Mouse (Mus musculus): ENCODE measurements around the gene Ccn6. TPM values are rescaled to one million over a fixed set of nuclear protein-coding genes. Genes with fewer than 3 reads are reported as not detected.
"Not testable (repeated sequence)": the region's sequence is repeated elsewhere in the genome, so short reads cannot be mapped to it uniquely, and the experiment has no call there.

Gene Ccn6
- total RNA-seq (2021), result not detected
- long read RNA-seq, experiment 1, result 0 reads
- long read RNA-seq, experiment 2, result 0 reads

- DNase-seq, result no peak
These were observed at the start of gene Ccn6 for GRCm38 (mm10) chr10:39163694-39164093. Gene Ccn6, minus strand, starts transcription at chr10:39163794.

DNA sequence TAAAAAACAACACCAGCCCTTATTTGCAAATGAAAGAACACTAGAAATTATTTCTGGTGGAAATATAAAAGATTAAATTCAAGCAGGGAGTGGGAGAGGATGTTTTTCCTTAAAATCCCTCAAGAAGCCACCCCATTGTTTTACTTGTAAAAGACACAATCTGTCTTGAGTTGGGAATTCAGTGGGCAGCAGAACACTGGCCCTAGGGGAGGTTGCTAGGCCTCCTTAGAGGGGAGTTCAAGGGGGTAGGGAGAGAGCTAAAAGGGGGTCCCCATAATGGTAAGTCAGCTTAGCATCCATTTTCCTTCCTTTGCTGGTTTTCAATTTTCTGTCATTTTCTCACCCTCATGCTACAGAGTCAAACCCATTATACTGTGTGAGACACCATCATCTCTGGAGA lies 46.4 kb upstream of the Ccn6 start:
- no peak for DNase-seq

- peak; percentile 50 for DNase-seq
These were observed 45.8 kb upstream of the Ccn6 start for GRCm38 (mm10) chr10:39209161-39210025.

- no peak for DNase-seq
These were observed 45.1 kb upstream of the Ccn6 start for GRCm38 (mm10) chr10:39208712-39209111.

DNA sequence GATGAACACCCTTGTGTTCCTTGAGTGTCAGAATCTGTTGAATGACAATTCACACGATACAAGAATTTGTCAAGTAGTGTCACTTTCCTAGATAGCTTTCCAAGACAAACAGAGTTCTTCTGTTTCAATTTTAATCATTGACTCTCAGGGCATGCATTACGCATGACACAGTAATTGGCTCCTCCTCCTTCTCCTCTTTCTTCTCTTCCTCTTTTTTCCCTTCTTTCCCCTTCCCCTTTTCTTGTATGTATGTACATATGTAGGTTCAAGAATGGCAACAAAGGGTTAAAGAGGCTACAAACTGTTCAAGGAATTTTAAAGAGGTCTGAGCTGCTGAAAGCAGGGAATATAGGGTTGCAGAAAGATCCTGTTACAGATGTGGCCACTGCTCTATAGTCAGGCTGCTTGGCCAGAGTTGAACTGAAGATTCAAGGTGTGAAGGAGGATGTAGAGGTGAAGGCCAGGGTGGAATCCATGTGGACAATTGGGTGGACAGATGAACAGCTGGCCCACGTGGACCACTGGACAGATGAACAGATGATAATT lies 43.8 kb upstream of the Ccn6 start:
- DNase-seq, result no peak

DNA sequence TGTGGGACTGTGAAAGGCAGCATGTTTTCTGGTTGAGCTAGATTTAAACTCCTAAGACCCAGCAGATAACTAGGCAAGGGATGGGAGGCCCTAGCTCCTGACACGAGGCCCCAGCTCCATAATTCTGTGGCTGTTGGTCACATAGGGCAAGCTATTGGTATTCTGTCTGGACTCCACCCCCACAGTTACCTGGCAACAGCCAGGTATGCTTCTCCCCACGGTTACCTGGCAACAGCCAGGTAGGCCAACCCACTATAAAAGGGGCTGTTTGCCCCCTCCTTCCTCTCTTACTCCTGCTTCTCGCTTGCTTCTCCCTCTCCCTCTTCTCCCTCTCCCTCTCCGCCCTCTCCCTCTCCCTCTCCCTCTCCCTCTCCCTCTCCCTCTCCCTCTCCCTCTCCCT lies 38.9 kb upstream of the Ccn6 start:
- no peak for DNase-seq

DNA sequence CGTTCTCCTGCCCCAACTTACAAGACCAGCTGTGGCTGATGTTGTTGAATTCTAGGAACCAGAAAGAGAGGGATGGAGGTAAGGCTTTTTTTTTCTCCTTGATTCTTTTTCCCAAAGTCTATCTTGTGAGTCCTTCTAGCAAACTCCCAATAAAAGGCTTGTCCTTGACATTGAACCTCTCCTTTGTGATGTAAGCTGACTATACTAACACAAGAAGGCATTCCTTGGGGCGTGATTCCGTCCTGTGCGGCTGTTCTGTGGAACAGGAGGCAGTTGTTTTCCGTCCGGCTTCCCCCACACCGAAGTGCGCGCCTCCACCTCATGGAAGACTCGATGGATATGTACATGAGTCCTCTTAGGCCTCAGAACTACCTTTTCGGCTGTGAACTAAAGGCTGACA lies 34.6 kb upstream of the Ccn6 start:
- DNase-seq, result not testable (repeated sequence)

DNA sequence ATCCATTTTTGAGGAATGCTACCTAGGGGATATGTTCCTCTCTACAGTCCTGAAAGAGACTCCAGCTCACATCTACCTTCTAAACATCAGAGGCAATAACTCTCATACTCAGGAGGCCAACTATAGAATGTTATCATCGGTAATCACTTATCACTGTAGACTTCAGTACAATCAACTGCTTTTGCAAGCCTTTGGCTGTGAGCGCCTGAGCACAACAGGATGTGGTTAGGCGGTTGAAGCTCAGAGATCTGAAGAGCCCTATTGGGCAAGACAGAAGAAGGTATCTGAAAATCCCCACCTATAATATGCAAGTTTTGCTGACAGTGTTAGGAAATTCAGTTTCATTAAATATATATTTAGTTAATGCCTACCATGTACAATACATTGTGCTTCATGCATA lies 29.1 kb upstream of the Ccn6 start:
- no peak for DNase-seq

DNA sequence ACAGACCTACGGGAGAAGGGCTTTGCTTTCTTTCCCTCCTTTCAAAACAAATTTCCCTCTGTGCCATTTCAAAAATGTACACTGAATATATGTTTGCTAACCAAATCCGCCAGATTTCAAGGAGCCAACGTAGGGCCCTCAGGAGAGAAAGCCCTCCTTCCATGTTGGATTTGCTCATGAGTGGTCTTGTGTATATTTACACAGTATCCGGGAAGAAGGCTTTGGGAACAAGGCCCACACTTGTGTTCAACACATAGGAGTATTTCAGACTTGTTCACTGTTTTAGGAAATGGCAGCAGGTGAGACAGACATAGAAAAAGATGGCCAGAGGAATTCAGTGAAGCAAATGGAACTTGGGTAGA lies 21.9 kb upstream of the Ccn6 start:
- no peak for DNase-seq

DNA sequence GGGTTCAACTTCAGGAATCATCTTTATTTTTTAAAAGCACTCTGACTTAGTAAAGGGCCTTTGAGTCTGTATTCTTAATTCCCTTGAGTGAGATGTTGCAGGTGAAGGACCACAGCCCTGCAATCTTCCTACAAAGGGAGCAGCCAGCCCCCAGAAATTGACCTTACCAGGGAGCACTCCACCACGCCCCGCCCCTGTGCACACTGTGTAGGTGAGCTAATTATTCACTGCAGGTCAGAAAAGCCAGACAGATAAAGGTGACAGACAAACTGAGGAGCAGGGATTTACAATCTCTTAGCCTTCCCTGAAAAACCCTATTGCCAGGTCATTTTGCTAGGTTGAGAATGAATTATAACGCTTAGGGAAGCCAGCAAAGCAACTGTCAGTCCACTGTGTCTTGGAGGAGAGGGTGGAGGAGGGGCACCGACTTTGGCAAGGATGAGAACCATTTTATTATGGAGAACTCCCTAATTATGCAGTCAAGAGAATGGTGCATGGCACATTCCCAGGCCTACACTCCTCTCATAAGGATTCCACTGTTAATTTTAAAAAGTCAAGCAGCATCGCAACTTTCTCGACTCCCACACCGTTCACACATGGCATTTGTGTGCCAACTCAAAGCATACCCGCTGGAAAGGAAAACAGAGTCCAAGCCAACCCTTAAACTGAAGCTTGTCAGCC lies 21.4 kb upstream of the Ccn6 start:
- no peak for DNase-seq

GRCm38 (mm10) chr10:39176981-39177380 lies 13.4 kb upstream of the Ccn6 start:
- DNase-seq, result no peak

DNA sequence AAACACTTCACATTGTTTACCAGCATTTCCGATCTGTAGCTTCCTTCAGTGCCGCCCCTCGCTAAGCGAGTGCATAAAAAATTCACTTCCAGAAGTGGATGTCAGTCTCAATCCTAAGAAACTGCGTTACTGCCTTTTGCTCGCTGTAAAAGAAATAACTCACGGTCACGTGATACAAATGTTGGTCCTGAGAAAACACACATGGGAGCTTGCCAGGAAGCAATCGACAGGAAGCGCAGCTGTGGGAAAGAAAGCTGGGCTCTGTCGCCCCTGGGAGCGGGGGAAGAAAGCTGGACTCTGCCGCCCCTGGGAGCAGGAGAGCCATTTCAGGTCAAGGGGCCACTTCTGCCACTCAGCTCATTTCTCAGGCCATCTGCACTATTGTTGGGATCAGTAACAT lies 9.5 kb upstream of the Ccn6 start:
- DNase-seq, result peak; percentile 48

DNA sequence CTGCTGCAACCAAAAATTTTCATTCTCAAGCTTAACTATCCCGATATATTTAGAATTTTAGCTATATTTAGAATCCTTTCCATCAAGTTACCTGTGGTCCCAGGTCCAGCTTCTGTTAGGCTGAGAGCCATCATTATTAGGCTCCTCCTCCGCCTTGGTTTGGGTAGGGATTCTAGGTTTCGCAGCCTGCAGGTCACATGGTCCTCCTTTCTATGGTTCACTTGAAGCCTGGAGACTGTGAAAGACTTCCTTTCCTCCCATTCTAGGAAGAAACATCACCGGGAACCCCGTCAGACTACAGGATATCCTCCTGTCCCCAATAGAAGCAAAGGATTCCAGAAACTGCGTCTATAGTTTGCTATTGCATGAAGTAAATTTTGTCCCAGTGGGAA lies 8.9 kb upstream of the Ccn6 start:
- DNase-seq, result no peak

GRCm38 (mm10) chr10:39171603-39172539 lies 8.3 kb upstream of the Ccn6 start:
- DNase-seq, result peak; percentile 80

DNA sequence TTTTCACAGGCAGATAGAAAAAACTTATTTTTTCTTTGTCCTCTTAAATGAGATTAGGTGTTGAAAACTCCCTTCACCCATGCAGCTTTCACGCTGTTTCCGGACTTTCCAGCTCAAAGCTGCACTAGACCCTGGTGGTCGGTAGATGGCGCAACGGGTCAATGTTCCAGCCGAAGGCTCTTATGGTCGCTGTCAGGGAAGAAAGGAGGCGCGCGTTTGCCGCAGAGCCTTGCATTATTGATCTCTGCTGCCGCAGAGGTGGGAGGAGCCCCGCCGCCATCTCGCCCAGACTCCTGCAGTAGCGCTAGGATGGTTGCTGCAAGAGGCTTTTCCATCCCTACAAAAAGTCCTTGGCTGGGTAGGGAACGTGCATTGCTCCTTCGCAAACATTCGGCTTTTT lies 7.5 kb upstream of the Ccn6 start:
- DNase-seq, result peak; percentile 84

DNA sequence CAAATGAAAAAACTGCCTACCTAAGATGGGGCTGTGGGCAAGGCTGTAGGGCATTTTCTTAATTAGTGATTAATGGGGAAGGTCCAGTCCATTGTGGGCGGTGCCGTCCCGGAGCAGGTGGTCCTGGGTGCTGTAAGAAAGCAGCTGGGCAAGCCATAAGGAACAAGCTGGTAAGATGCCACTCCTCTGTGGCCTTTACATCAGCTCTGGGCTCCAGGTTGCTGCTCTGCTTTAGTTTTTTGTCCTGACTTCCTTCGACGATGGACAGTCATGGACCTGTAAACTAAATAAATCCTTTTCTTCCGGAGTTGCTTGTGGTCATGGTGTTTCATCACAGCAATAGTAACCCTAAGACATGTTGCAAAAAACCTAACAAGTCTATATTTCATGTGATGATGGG lies 7.1 kb upstream of the Ccn6 start:
- DNase-seq, result no peak

DNA sequence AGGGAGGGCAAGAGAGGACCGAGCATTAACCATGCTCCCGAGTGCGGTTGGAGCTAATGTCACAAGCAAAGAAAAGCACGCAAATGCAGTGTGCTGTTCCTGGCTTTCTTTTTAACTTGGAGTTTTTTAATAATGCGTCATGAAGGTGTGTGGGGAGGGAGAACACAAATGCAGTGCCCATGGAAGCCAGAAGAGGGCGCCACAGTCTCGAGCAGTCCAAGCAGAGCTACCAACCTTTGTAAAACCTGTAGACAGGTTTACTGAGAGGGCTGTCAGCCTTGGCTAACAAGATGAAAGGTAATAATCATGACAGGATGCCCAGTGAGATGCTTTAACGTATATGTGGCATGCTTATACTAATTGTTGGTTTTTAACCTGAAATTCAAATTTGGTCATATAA lies 6.6 kb upstream of the Ccn6 start:
- DNase-seq, result peak; percentile 28

GRCm38 (mm10) chr10:39169642-39170041 lies 6.0 kb upstream of the Ccn6 start:
- no peak for DNase-seq

GRCm38 (mm10) chr10:39167611-39168010 lies 4.0 kb upstream of the Ccn6 start:
- DNase-seq, result no peak

- peak; percentile 22 for DNase-seq
These were observed 2.1 kb upstream of the Ccn6 start for GRCm38 (mm10) chr10:39165632-39166115.

GRCm38 (mm10) chr10:39162666-39163484 lies 719 bp downstream of the Ccn6 start:
- DNase-seq, result no peak
